Mouse (Mus musculus): ENCODE data around the gene Zfp746.

GRCm38 (mm10) chr6:48047450-48048351 lies 38.7 kb downstream of the Zfp746 start:
- TF ChIP-seq CTCF (IDR thresholded peaks at IDR 0.05) (no peak), POLR2A (IDR thresholded peaks at IDR 0.05; ENCODE audit: insufficient read depth, low read depth, low read length) (no peak), EP300 (IDR thresholded peaks at IDR 0.05; ENCODE audit: insufficient read depth, low read depth, low read length) (no peak)

Measured in heart, adult 2 months (tissue).